Mouse (Mus musculus): ENCODE data around the gene Znrd1as. TPM values are rescaled to one million over a fixed set of nuclear protein-coding genes. Genes with fewer than 3 reads are reported as not detected.

Znrd1as gene
- total RNA-seq, 2 experiments from 2014 or later = 18.2 to 22.4 TPM

- Histone ChIP-seq H3K27ac (no peak overlapping the region), H3K4me3 (no peak overlapping the region)
- intact Hi-C loops (cut with DNase I) = loop anchor here (5.0 to 10.0 kb wide), 2 partner anchors 116 to 678 kb away; partner anchors contain the start of genes Trim26 and Trim39
- TF ChIP-seq CTCF (IDR thresholded peaks at IDR 0.05) = no peak
- no peak for DNase-seq
Measured at GRCm38 (mm10) chr17:36953062-36953461, 5.3 kb upstream of the Znrd1as start.

- Histone ChIP-seq H3K4me3 (peak overlapping the region; percentile 90), H3K27ac (peak overlapping the region; percentile 96)
- DNase-seq = no peak
- no peak for TF ChIP-seq CTCF (IDR thresholded peaks at IDR 0.05)
- intact Hi-C loops (cut with DNase I) = loop anchor here (10.0 kb wide), 1 partner anchor 684 kb away; the partner anchor contains the start of gene Trim39
Measured at GRCm38 (mm10) chr17:36958884-36959283, 492 bp downstream of the Znrd1as start.

- TF ChIP-seq CTCF (IDR thresholded peaks at IDR 0.05) = no peak
- no peak for DNase-seq
- intact Hi-C loops (cut with DNase I) = loop anchor here (5.0 kb wide), 1 partner anchor 91 kb away; no protein-coding TSS in a partner anchor
- Histone ChIP-seq H3K27ac (no peak overlapping the region), H3K4me3 (no peak overlapping the region)
Measured at GRCm38 (mm10) chr17:36961125-36961524, 2.7 kb downstream of the Znrd1as start.

GRCm38 (mm10) chr17:36966875-36967274 lies 8.5 kb downstream of the Znrd1as start:
- Histone ChIP-seq H3K4me3 (no peak overlapping the region), H3K27ac (no peak overlapping the region)
- no peak for DNase-seq
- intact Hi-C loops (cut with DNase I) = no loop called here
- TF ChIP-seq CTCF (IDR thresholded peaks at IDR 0.05) = no peak

GRCm38 (mm10) chr17:36970316-36970890 lies 12.0 kb downstream of the Znrd1as start:
- TF ChIP-seq CTCF (IDR thresholded peaks at IDR 0.05) = no peak
- intact Hi-C loops (cut with DNase I) = no loop called here
- Histone ChIP-seq H3K4me3 (no peak overlapping the region), H3K27ac (no peak overlapping the region)
- no peak for DNase-seq

- DNase-seq = no peak
- intact Hi-C loops (cut with DNase I) = no loop called here
- TF ChIP-seq CTCF (IDR thresholded peaks at IDR 0.05) = no peak
- Histone ChIP-seq H3K27ac (no peak overlapping the region), H3K4me3 (no peak overlapping the region)
Measured at GRCm38 (mm10) chr17:36971172-36971850, 12.9 kb downstream of the Znrd1as start.

GRCm38 (mm10) chr17:36972791-36973190 lies 14.4 kb downstream of the Znrd1as start:
- H3K4me3 ChIP-seq = no peak overlapping the region
- H3K27ac ChIP-seq = no peak overlapping the region; the same call in 1 of the 2 replicates
- no peak for TF ChIP-seq CTCF (IDR thresholded peaks at IDR 0.05)
- no peak for DNase-seq
- intact Hi-C loops (cut with DNase I) = no loop called here

GRCm38 (mm10) chr17:36973271-36973787 lies 14.9 kb downstream of the Znrd1as start:
- DNase-seq = no peak
- intact Hi-C loops (cut with DNase I) = no loop called here
- Histone ChIP-seq H3K4me3 (no peak overlapping the region), H3K27ac (no peak overlapping the region; the same call in 1 of the 2 replicates)
- no peak for TF ChIP-seq CTCF (IDR thresholded peaks at IDR 0.05)

GRCm38 (mm10) chr17:36981221-36981813 lies 22.9 kb downstream of the Znrd1as start, which contains the start of gene 2410137M14Rik:
2410137M14Rik (minus strand) TSS chr17:36981237.
- TF ChIP-seq CTCF (IDR thresholded peaks at IDR 0.05) = no peak
- peak within 1 kb of the TSS; percentile 65 for H3K4me3 ChIP-seq
- intact Hi-C loops (cut with DNase I) = no loop called here
- peak within 1 kb of the TSS; percentile 86 for H3K27ac ChIP-seq
- DNase-seq = peak; percentile 67

- Histone ChIP-seq H3K27ac (peak overlapping the region; percentile 86), H3K4me3 (peak overlapping the region; percentile 65)
- TF ChIP-seq CTCF (IDR thresholded peaks at IDR 0.05) = no peak
- intact Hi-C loops (cut with DNase I) = no loop called here
- no peak for DNase-seq
Measured at GRCm38 (mm10) chr17:36981845-36982244, 23.5 kb downstream of the Znrd1as start.

GRCm38 (mm10) chr17:36982253-36983155 lies 24.1 kb downstream of the Znrd1as start:
- intact Hi-C loops (cut with DNase I) = no loop called here
- Histone ChIP-seq H3K4me3 (no peak overlapping the region), H3K27ac (peak overlapping the region; percentile 86; the same call in 1 of the 2 replicates)
- DNase-seq = no peak
- TF ChIP-seq CTCF (IDR thresholded peaks at IDR 0.05) = no peak

GRCm38 (mm10) chr17:36988475-36988874 lies 30.1 kb downstream of the Znrd1as start:
- DNase-seq = no peak
- no peak for TF ChIP-seq CTCF (IDR thresholded peaks at IDR 0.05)
- intact Hi-C loops (cut with DNase I) = no loop called here
- H3K27ac ChIP-seq = no peak overlapping the region
- no peak overlapping the region for H3K4me3 ChIP-seq
